Mouse (Mus musculus) bone marrow macrophage, adult 2 months (primary cell): ENCODE measurements around the gene Cherp.

Source experiments
- CTCF ChIP-seq: IDR thresholded peaks from 2 replicates; pipeline ENCODE4 v1.5.1; 2012; ENCODE audit warnings: low read depth, mild to moderate bottlenecking, low read length, moderate library complexity
- POLR2A ChIP-seq: IDR thresholded peaks from 2 replicates; pipeline ENCODE4 v1.6.1; 2012; ENCODE audit warnings: mild to moderate bottlenecking, low read depth, low read length, borderline replicate concordance

- TF ChIP-seq POLR2A, result no peak
- TF ChIP-seq CTCF, result no peak
Measured at GRCm38 (mm10) chr8:72418073-72418472, 57.0 kb downstream of the Cherp start.
